Mouse (Mus musculus) spleen, postnatal 0 days (tissue): Measurements from ENCODE around the gene Alg9. TPM values are rescaled to one million over a fixed set of nuclear protein-coding genes. Genes with fewer than 3 reads are reported as not detected.

Source experiments
- polyA plus RNA-seq: library from polyadenylated mRNA; unstranded; fragments of >200 nt; fragmentation: Nextera tagmentation; extraction: Ambion mirVana; gene quantifications from 2 replicates; pipeline ENCODE4 v1.2.1, GENCODE M21; 2015

Alg9 gene
- polyA plus RNA-seq = 14.4 and 14.8 TPM in 2 replicates

GRCm38 (mm10) chr9:50774991-50775612 lies at the start of gene Alg9, which contains the start of gene 1110032A03Rik:
Gene Alg9, plus strand, starts transcription at chr9:50775019.
Gene 1110032A03Rik, minus strand, starts transcription at chr9:50775520.

DNA sequence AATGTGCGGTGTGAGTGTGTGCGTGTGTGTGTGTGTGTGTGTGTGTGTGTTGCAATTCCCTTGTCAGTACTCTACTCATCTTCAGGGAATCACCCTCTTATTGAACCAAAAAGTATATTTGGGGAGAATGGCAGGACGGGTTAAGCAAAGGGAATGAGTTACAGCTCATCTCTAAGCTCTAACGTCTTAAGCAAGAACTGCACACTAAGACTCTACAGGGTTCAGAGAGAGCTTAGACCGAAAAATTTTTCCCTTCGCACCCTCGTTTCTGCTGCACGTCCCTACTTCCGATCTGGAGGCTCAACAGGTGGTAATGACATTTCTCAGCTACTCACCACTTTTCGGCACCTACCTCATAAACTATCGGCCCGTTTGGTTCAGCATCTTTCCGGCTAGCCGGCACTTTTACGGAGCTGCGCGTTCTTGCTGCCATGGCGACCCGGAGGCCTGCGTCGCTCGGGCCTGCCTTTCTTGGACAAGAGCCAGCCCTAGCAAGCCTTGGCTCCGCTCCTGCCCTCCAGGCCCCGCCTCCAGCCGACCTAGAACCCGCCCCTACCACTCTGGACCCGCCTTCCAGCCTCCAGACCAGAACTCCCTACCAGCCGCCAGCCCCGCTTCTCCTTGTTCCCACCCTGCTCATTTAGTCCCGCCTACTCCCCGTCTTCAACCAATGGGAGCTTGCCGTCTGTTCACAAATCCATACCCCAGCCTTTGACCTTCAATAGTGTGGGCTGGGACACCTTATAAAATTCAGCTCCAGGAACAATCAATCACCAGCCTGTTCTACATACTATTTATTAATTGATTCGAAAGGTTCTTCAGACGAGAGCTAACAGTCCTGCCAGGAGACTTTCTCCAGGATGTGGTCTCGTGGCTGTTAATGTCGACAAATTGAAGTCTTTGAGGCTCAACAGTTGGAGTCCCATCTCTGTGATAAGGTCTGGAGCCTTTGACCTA lies 35.6 kb upstream of the Alg9 start, which contains the start of gene Dixdc1:
Gene Dixdc1, minus strand, starts transcription at position 604 of the 957 bp plus-strand sequence.

DNA sequence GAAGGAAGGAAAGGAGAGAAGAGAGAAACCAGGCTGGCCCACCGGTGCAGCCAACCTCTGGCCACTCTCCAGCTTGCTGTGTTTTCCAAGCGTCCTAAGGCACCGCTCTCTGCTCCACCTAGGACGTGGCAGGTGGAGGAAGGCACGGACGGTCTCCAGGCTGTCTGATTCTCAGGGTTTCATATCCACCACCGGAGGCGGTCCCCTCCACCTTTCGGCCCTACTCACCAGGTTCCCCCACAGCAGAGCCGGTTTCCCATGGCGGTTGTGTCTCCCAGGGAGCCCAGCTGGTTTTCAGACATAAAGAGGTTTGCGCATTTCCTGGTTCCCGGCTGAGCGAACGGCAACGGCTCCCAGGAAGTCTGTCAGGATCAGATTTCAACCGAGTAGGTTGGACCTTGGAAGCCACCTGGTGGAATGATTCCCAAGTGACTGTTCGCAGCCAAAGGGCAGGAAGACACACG lies 28.6 kb upstream of the Alg9 start, which contains the start of gene 2310030G06Rik:
Gene 2310030G06Rik, minus strand, starts transcription at position 323 of the 464 bp plus-strand sequence.

DNA sequence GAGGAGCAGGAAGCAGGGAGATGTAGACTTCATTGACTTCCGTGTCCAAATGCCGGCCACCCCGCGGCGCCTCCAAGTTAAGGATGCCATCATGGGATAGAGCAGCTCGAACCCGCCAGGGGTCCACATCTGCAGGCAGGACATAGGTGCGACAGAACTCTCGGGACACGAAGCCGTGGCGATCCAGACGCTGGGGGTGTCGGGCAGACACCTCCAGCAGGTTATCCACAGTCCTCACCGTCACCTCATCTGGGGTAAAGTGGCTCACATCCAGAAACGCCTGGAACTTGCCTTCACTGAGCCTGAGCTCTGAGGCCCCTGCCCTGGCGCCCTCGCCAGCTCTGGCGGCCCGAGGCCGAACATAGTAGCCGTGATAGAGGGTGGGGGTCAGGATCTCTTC lies 23.5 kb upstream of the Alg9 start, which contains the start of gene Cryab:
Gene Cryab, plus strand, starts transcription at position 3 of the 400 bp plus-strand sequence.

GRCm38 (mm10) chr9:50752054-50752602 lies 22.7 kb upstream of the Alg9 start, which contains the start of gene Hspb2:
Gene Hspb2, minus strand, starts transcription at chr9:50752354.

DNA sequence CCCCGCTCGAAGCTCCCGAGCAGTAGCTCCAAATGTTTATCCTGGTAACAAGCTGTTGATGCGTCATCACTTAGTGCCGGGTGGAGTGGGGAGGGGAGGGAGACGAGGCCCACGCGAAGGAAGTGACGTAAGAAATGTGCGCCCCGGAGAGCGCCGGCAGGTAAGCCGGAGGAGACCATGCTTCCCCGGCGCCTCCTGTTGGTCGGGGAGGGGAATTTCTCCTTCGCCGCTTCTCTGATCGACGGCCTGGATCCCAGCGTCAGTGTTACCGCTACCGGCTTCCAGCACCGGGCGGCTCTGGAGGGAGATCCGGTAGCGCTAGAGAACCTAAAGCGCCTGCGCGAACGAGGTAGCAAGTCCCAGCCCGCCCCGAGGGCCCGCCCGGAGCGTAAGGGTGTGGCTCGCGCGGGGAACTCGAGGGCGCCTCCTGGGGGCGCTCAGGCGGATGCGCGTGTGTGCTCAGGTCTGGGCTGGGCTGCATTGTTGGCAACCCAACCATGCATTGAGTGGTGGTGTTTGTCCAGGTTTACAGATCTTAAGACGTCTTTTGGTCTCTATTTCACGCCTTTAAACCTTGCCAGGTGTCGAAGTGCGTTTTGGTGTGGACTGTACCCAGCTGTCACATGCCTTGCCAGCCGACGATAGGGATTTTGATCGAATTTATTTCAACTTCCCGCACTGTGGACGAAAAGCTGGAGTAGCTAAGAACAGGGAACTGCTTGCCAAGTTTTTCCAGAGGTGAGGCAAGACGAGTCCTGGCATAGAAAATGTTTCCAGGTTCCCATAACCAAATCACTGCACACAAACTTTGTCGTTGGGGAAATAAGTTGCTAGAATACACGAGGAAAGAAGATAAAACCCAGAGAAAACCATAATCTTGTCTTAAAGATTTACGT lies 6.5 kb upstream of the Alg9 start, which contains the start of gene Fdxacb1:
Gene Fdxacb1, plus strand, starts transcription at position 130 of the 896 bp plus-strand sequence.

GRCm38 (mm10) chr9:50845081-50845480 lies 70.3 kb downstream of the Alg9 start, which contains the start of gene Ppp2r1b:
Gene Ppp2r1b, plus strand, starts transcription at chr9:50845301.

Other genes with a start within 250 kb of the Alg9 start
- 64.5 and 69.3 TPM in 2 replicates for gene Pts, start 246.3 kb upstream of the Alg9 start, polyA plus RNA-seq
- gene Il18, start 220.2 kb upstream of the Alg9 start, polyA plus RNA-seq = 25.1 and 37.1 TPM in 2 replicates
- gene Bco2, start 219.8 kb upstream of the Alg9 start, polyA plus RNA-seq = 0.35 and 0.61 TPM in 2 replicates
- gene Tex12, start 213.7 kb upstream of the Alg9 start, polyA plus RNA-seq = 0.15 TPM in 1 of 2 replicates, not detected in the other
- gene Sdhd, start 171.2 kb upstream of the Alg9 start, polyA plus RNA-seq = 257 TPM in 2 replicates
- gene Timm8b, start 171.1 kb upstream of the Alg9 start, polyA plus RNA-seq = 165 and 173 TPM in 2 replicates
- gene Pih1d2, start 157.7 kb upstream of the Alg9 start, polyA plus RNA-seq = 1.3 and 1.5 TPM in 2 replicates
- 13.8 and 15.5 TPM in 2 replicates for gene Nkapd1, start 157.6 kb upstream of the Alg9 start, polyA plus RNA-seq
- gene Dlat, start 115.2 kb upstream of the Alg9 start, polyA plus RNA-seq = 26.0 and 31.2 TPM in 2 replicates
- gene Dixdc1, start 35.5 kb upstream of the Alg9 start, polyA plus RNA-seq = 0.77 and 1.0 TPM in 2 replicates
- 1.9 and 2.0 TPM in 2 replicates for gene 2310030G06Rik, start 28.5 kb upstream of the Alg9 start, polyA plus RNA-seq
- 28.7 and 32.9 TPM in 2 replicates for gene Cryab, start 23.7 kb upstream of the Alg9 start, polyA plus RNA-seq
- gene Hspb2, start 22.7 kb upstream of the Alg9 start, polyA plus RNA-seq = 2.6 and 3.6 TPM in 2 replicates
- gene Fdxacb1, start 6.8 kb upstream of the Alg9 start, polyA plus RNA-seq = 9.2 and 11.6 TPM in 2 replicates
- 28.0 and 29.5 TPM in 2 replicates for gene 1110032A03Rik, start 501 bp downstream of the Alg9 start, polyA plus RNA-seq
- 61.9 and 75.8 TPM in 2 replicates for gene Ppp2r1b, start 70.3 kb downstream of the Alg9 start, polyA plus RNA-seq
- 14.5 and 15.0 TPM in 2 replicates for gene Sik2, start 234.1 kb downstream of the Alg9 start, polyA plus RNA-seq